Mouse (Mus musculus) olfactory bulb, adult 2 months (tissue): ENCODE data around the gene Tnfrsf22. TPM values are rescaled to one million over a fixed set of nuclear protein-coding genes. Genes with fewer than 3 reads are reported as not detected.

Source experiments
- H3K27ac ChIP-seq: fragments of 200-500 bp; 2 replicates; pipeline ENCODE4 v1.5.1; 2012; ENCODE audit warnings: low read depth, low read length; ENCODE audit not compliant: insufficient read depth
- H3K4me1 ChIP-seq: fragments of 200-500 bp; 2 replicates; pipeline ENCODE4 v1.6.1; 2012; ENCODE audit warnings: low read length; ENCODE audit not compliant: control insufficient read depth, insufficient read depth
- H3K4me3 ChIP-seq: fragments of 200-500 bp; 2 replicates; pipeline ENCODE4 v1.5.1; 2012; ENCODE audit warnings: mild to moderate bottlenecking, low read depth, low read length, moderate library complexity; ENCODE audit not compliant: insufficient read depth
- CTCF ChIP-seq: fragments of 200-500 bp; IDR thresholded peaks from 2 replicates; pipeline ENCODE4 v1.5.1; 2012; ENCODE audit warnings: low read depth, mild to moderate bottlenecking, low read length, moderate library complexity; ENCODE audit not compliant: insufficient read depth
- POLR2A ChIP-seq: fragments of 200-500 bp; IDR thresholded peaks from 2 replicates; pipeline ENCODE4 v1.6.1; 2012; ENCODE audit warnings: mild to moderate bottlenecking, low read depth, low read length, moderate library complexity; ENCODE audit not compliant: insufficient read depth
- WGBS: fragments of 180-500 bp; shearing (Covaris S2); methylation state at CpG from one replicate; pipeline ENCODE4 v1.1.7; 2018; 5-methylcytosine and 5-hydroxymethylcytosine counted together
- polyA plus RNA-seq: library from polyadenylated mRNA; stranded (reverse); fragments of >200 nt; gene quantifications from 2 replicates; pipeline ENCODE4 v1.2.4, GENCODE M21; 2012; ENCODE audit warnings: low replicate concordance; ENCODE audit not compliant: missing spikeins, insufficient read depth, insufficient read length

The Tnfrsf22 gene
- polyA plus RNA-seq, 1 experiment = not detected

- Histone ChIP-seq H3K27ac (no peak overlapping the region), H3K4me3 (no peak overlapping the region), H3K4me1 (no peaks in the 10 kb centered on the region)
- WGBS = 95% methylated on average over 1 of the region's 1 CpGs
- TF ChIP-seq CTCF (no peak), POLR2A (no peak)
Observed at GRCm38 (mm10) chr7:143636674-143637073, 12.8 kb downstream of the Tnfrsf22 start.

GRCm38 (mm10) chr7:143631503-143631902 lies 18.0 kb downstream of the Tnfrsf22 start:
- no peaks in the 10 kb centered on the region for H3K4me1 ChIP-seq
- no peak for TF ChIP-seq POLR2A
- no peak for TF ChIP-seq CTCF
- WGBS = 71% methylated on average over 2 of the region's 2 CpGs
- no peak overlapping the region for H3K27ac ChIP-seq
- H3K4me3 ChIP-seq = no peak overlapping the region

GRCm38 (mm10) chr7:143629501-143629900 lies 20.0 kb downstream of the Tnfrsf22 start:
- WGBS = 46% methylated on average over 1 of the region's 1 CpGs
- TF ChIP-seq POLR2A = no peak
- no peak for TF ChIP-seq CTCF

GRCm38 (mm10) chr7:143628540-143628939 lies 20.9 kb downstream of the Tnfrsf22 start, which contains the start of gene Tnfrsf26:
Gene Tnfrsf26 (minus strand): TSS chr7:143628722.
- TF ChIP-seq CTCF (no peak), POLR2A (no peak)
- Histone ChIP-seq H3K27ac (no peak within 1 kb of the TSS), H3K4me1 (no peaks in the 10 kb centered on the region), H3K4me3 (no peak within 1 kb of the TSS)
- WGBS = 100% methylated on average over 1 of the region's 1 CpGs

More at GRCm38 (mm10) chr7:143629501-143629900, 20.0 kb downstream of the Tnfrsf22 start:
- Histone ChIP-seq H3K4me1 (no peaks in the 10 kb centered on the region), H3K4me3 (no peak overlapping the region), H3K27ac (no peak overlapping the region)

GRCm38 (mm10) chr7:143627555-143628286 lies 21.7 kb downstream of the Tnfrsf22 start:
- H3K27ac ChIP-seq = no peak overlapping the region
- no peak for TF ChIP-seq POLR2A
- H3K4me1 ChIP-seq = no peaks in the 10 kb centered on the region
- WGBS = 68% methylated on average over 10 of the region's 10 CpGs
- H3K4me3 ChIP-seq = no peak overlapping the region

GRCm38 (mm10) chr7:143626178-143626577 lies 23.3 kb downstream of the Tnfrsf22 start:
- Histone ChIP-seq H3K4me3 (no peak overlapping the region), H3K27ac (no peak overlapping the region), H3K4me1 (no peaks in the 10 kb centered on the region)
- TF ChIP-seq POLR2A (no peak), CTCF (no peak)
- 77% methylated on average over 2 of the region's 2 CpGs for WGBS

GRCm38 (mm10) chr7:143625151-143625550 lies 24.3 kb downstream of the Tnfrsf22 start:
- no peak overlapping the region for H3K4me3 ChIP-seq
- 72% methylated on average over 5 of the region's 5 CpGs for WGBS
- no peaks in the 10 kb centered on the region for H3K4me1 ChIP-seq
- no peak for TF ChIP-seq POLR2A
- no peak overlapping the region for H3K27ac ChIP-seq

GRCm38 (mm10) chr7:143624561-143624960 lies 24.9 kb downstream of the Tnfrsf22 start:
- WGBS = 68% methylated on average over 3 of the region's 3 CpGs

GRCm38 (mm10) chr7:143620951-143621350 lies 28.5 kb downstream of the Tnfrsf22 start:
- Histone ChIP-seq H3K4me3 (no peak overlapping the region), H3K27ac (no peak overlapping the region), H3K4me1 (no peaks in the 10 kb centered on the region)
- TF ChIP-seq POLR2A (no peak), CTCF (no peak)
- 33% methylated on average over 1 of the region's 1 CpGs for WGBS

More at GRCm38 (mm10) chr7:143624561-143624960, 24.9 kb downstream of the Tnfrsf22 start:
- Histone ChIP-seq H3K4me1 (no peaks in the 10 kb centered on the region), H3K4me3 (no peak overlapping the region), H3K27ac (no peak overlapping the region)
- TF ChIP-seq CTCF = no peak
- TF ChIP-seq POLR2A = no peak
